Mouse (Mus musculus) bone marrow, adult 2 months (tissue): Measurements from ENCODE around the gene Arid4b.

Experiments used
- CTCF ChIP-seq: fragments of 200-500 bp; IDR thresholded peaks from 2 replicates; pipeline ENCODE4 v1.5.1; 2011; ENCODE audit warnings: low read length, control low read depth; ENCODE audit not compliant: control insufficient read depth, insufficient read depth
- POLR2A ChIP-seq: fragments of 200-500 bp; IDR thresholded peaks from 2 replicates; pipeline ENCODE4 v1.6.1; 2011; ENCODE audit warnings: low read depth, mild to moderate bottlenecking, control low read depth, low read length, borderline replicate concordance; ENCODE audit not compliant: control insufficient read depth

- TF ChIP-seq CTCF: no peak
- TF ChIP-seq POLR2A: no peak
These were observed 29.5 kb upstream of the Arid4b start for GRCm38 (mm10) chr13:14033309-14034072.
